Mouse (Mus musculus) lung, postnatal 0 days (tissue): Measurements from ENCODE around the gene Fbxo31. TPM values are rescaled to one million over a fixed set of nuclear protein-coding genes. Genes with fewer than 3 reads are reported as not detected.

ENCODE experiments used
- ATAC-seq: fragments of 200-750 bp; cut with Nextera tagmentation; 2 replicates; pipeline ENCODE4 v1.8.0; 2017; ENCODE audit warnings: moderate library complexity
- DNase-seq: peaks from one replicate; pipeline ENCODE4 v3.0.0-alpha.2; 2016; ENCODE audit warnings: low spot score
- H3K27ac ChIP-seq: fragments of 300-500 bp; sonication (generic); 2 replicates; pipeline ENCODE4 v1.5.1; 2014; ENCODE audit warnings: antibody characterized with exemption, mild to moderate bottlenecking, low read length, mixed read lengths
- H3K27me3 ChIP-seq: fragments of 300-500 bp; sonication (generic); replicated peaks from 2 replicates; pipeline ENCODE4 v1.6.1; 2014; ENCODE audit warnings: low read length, mixed read lengths; ENCODE audit not compliant: insufficient read depth
- H3K36me3 ChIP-seq: fragments of 300-500 bp; sonication (generic); 2 replicates; pipeline ENCODE4 v1.6.1; 2014; ENCODE audit warnings: low read length, mixed read lengths; ENCODE audit not compliant: insufficient read depth
- H3K4me1 ChIP-seq: fragments of 300-500 bp; sonication (generic); 2 replicates; pipeline ENCODE4 v1.6.1; 2014; ENCODE audit warnings: antibody characterized with exemption, low read depth, low read length, mixed read lengths; ENCODE audit not compliant: insufficient read depth
- H3K4me2 ChIP-seq: fragments of 300-500 bp; sonication (generic); replicated peaks from 2 replicates; pipeline ENCODE4 v1.6.1; 2014; ENCODE audit warnings: low read depth, mild to moderate bottlenecking, low read length, moderate library complexity, mixed read lengths
- H3K4me3 ChIP-seq: fragments of 300-500 bp; sonication (generic); 2 replicates; pipeline ENCODE4 v1.5.1; 2014; ENCODE audit warnings: low read depth, low read length
- H3K9ac ChIP-seq: fragments of 300-500 bp; sonication (generic); replicated peaks from 2 replicates; pipeline ENCODE4 v1.6.1; 2014; ENCODE audit warnings: low read depth, mild to moderate bottlenecking
- H3K9me3 ChIP-seq: fragments of 300-500 bp; sonication (generic); 2 replicates; pipeline ENCODE4 v1.6.1; 2016; ENCODE audit warnings: low read length, mixed read lengths
- CTCF ChIP-seq: IDR thresholded peaks from 2 replicates; pipeline ENCODE4 v1.5.1; 2016; ENCODE audit warnings: antibody characterized with exemption, mild to moderate bottlenecking
- EP300 ChIP-seq: IDR thresholded peaks from 2 replicates; pipeline ENCODE4 v1.6.1; 2016; ENCODE audit warnings: antibody characterized with exemption, mild to moderate bottlenecking, control low read depth
- WGBS: fragments of 180-500 bp; shearing (Covaris S2); extraction: QIAGEN DNeasy Blood & Tissue Kit; methylation state at CpG from one replicate; pipeline ENCODE4 v1.1.7; 2014; 5-methylcytosine and 5-hydroxymethylcytosine counted together
- polyA plus RNA-seq: library from polyadenylated mRNA; unstranded; fragments of >200 nt; fragmentation: Nextera tagmentation; extraction: Ambion mirVana; gene quantifications from 2 replicates; pipeline ENCODE4 v1.2.1, GENCODE M21; 2015

Fbxo31 gene
- polyA plus RNA-seq, 1 experiment from 2014 or later: 12.1 TPM

- Histone ChIP-seq H3K36me3 (no peaks in the 10 kb centered on the region), H3K4me2 (no peak overlapping the region), H3K4me3 (no peak overlapping the region), H3K9ac (no peak overlapping the region), H3K27me3 (no peaks in the 10 kb centered on the region), H3K4me1 (no peaks in the 10 kb centered on the region), H3K9me3 (no peaks in the 10 kb centered on the region), H3K27ac (no peak overlapping the region)
- peak; percentile 68 for TF ChIP-seq CTCF
- no peak for TF ChIP-seq EP300
- peak; percentile 21 for DNase-seq
- ATAC-seq: no peak
- 50% methylated on average over 5 of the region's 5 CpGs for WGBS
Observed at GRCm38 (mm10) chr8:121532381-121532780, 46.2 kb downstream of the Fbxo31 start.

GRCm38 (mm10) chr8:121530639-121531038, 48.0 kb downstream of the Fbxo31 start:
- ATAC-seq (no peak), DNase-seq (no peak)
- no peaks in the 10 kb centered on the region for H3K9me3 ChIP-seq
- no peak overlapping the region for H3K9ac ChIP-seq
- no peak overlapping the region for H3K4me2 ChIP-seq
- H3K27me3 ChIP-seq: no peaks in the 10 kb centered on the region
- no peak overlapping the region for H3K4me3 ChIP-seq
- no peaks in the 10 kb centered on the region for H3K36me3 ChIP-seq
- no peak for TF ChIP-seq CTCF
- TF ChIP-seq EP300: no peak
- H3K4me1 ChIP-seq: no peaks in the 10 kb centered on the region; the same call in 1 of the 2 replicates
- 76% methylated on average over 10 of the region's 10 CpGs for WGBS
- no peak overlapping the region for H3K27ac ChIP-seq

GRCm38 (mm10) chr8:121528790-121529189, 49.8 kb downstream of the Fbxo31 start:
- no peak overlapping the region for H3K27ac ChIP-seq
- no peaks in the 10 kb centered on the region; the same call in 1 of the 2 replicates for H3K4me1 ChIP-seq
- H3K27me3 ChIP-seq: no peaks in the 10 kb centered on the region
- no peaks in the 10 kb centered on the region for H3K9me3 ChIP-seq
- WGBS: 56% methylated on average over 15 of the region's 15 CpGs
- TF ChIP-seq EP300 (0 out of 2 replicates have a peak, but pooled peaks have one; percentile 10), CTCF (no peak)
- DNase-seq: peak; percentile 77
- peak; percentile 78 for ATAC-seq
- H3K4me3 ChIP-seq: no peak overlapping the region
- H3K4me2 ChIP-seq: no peak overlapping the region
- H3K9ac ChIP-seq: no peak overlapping the region
- H3K36me3 ChIP-seq: no peaks in the 10 kb centered on the region

- no peaks in the 10 kb centered on the region for H3K27me3 ChIP-seq
- H3K9me3 ChIP-seq: no peaks in the 10 kb centered on the region
- H3K9ac ChIP-seq: no peak overlapping the region
- TF ChIP-seq EP300: no peak
- TF ChIP-seq CTCF: no peak
- no peak overlapping the region for H3K4me2 ChIP-seq
- DNase-seq (no peak), ATAC-seq (no peak)
- H3K36me3 ChIP-seq: no peaks in the 10 kb centered on the region
- H3K27ac ChIP-seq: no peak overlapping the region
- no peak overlapping the region for H3K4me3 ChIP-seq
- 74% methylated on average over 9 of the region's 9 CpGs for WGBS
- H3K4me1 ChIP-seq: no peaks in the 10 kb centered on the region; the same call in 1 of the 2 replicates
Observed at GRCm38 (mm10) chr8:121527751-121528150, 50.9 kb downstream of the Fbxo31 start.

GRCm38 (mm10) chr8:121526811-121527550, 51.6 kb downstream of the Fbxo31 start:
- no peaks in the 10 kb centered on the region for H3K27me3 ChIP-seq
- no peaks in the 10 kb centered on the region; the same call in 1 of the 2 replicates for H3K4me1 ChIP-seq
- H3K9me3 ChIP-seq: no peaks in the 10 kb centered on the region
- ATAC-seq (no peak), DNase-seq (no peak)
- H3K36me3 ChIP-seq: no peaks in the 10 kb centered on the region
- no peak overlapping the region for H3K27ac ChIP-seq
- WGBS: 44% methylated on average over 6 of the region's 6 CpGs
- H3K4me3 ChIP-seq: no peak overlapping the region
- no peak overlapping the region for H3K4me2 ChIP-seq
- TF ChIP-seq CTCF (no peak), EP300 (no peak)
- no peak overlapping the region for H3K9ac ChIP-seq

GRCm38 (mm10) chr8:121525111-121525818, 53.3 kb downstream of the Fbxo31 start:
- Histone ChIP-seq H3K36me3 (no peaks in the 10 kb centered on the region), H3K27ac (no peak overlapping the region), H3K4me1 (no peaks in the 10 kb centered on the region; the same call in 1 of the 2 replicates), H3K9me3 (no peaks in the 10 kb centered on the region), H3K27me3 (no peaks in the 10 kb centered on the region), H3K9ac (no peak overlapping the region), H3K4me2 (no peak overlapping the region), H3K4me3 (no peak overlapping the region)
- DNase-seq (peak; percentile 76), ATAC-seq (peak; percentile 45)
- TF ChIP-seq EP300: no peak
- TF ChIP-seq CTCF: no peak
- 45% methylated on average over 18 of the region's 18 CpGs for WGBS
